Mouse (Mus musculus) C2C12 (cell line): Measurements from ENCODE around the gene Tpo.

Experiments used
- CEBPB ChIP-seq: IDR thresholded peaks from one replicate; pipeline ENCODE4 v1.6.1; 2011; ENCODE audit warnings: low read depth, mild to moderate bottlenecking, control low read depth, moderate library complexity
- CTCF ChIP-seq: IDR thresholded peaks from one replicate; pipeline ENCODE4 v1.5.1; 2011; ENCODE audit not compliant: control insufficient read depth, insufficient read depth, insufficient read length
- FOSL1 ChIP-seq: IDR thresholded peaks from one replicate; pipeline ENCODE4 v1.8.0; 2011; ENCODE audit warnings: mild to moderate bottlenecking, low read length; ENCODE audit not compliant: poor library complexity, insufficient read depth, severe bottlenecking
- MAX ChIP-seq: IDR thresholded peaks from one replicate; pipeline ENCODE4 v1.6.1; 2011; ENCODE audit warnings: mild to moderate bottlenecking, control low read depth
- MYOG ChIP-seq: IDR thresholded peaks from one replicate; pipeline ENCODE4 v1.6.1; 2011; ENCODE audit not compliant: control insufficient read depth, insufficient read length; ENCODE audit errors: extremely low read depth
- USF1 ChIP-seq: IDR thresholded peaks from one replicate; pipeline ENCODE4 v1.6.1; 2011; ENCODE audit warnings: low read depth, mild to moderate bottlenecking, control low read depth, moderate library complexity

GRCm38 (mm10) chr12:30109646-30110605 lies 22.5 kb downstream of the Tpo start:
- no peak for TF ChIP-seq CTCF
- no peak for TF ChIP-seq MAX
- TF ChIP-seq FOSL1, result no peak
- no peak for TF ChIP-seq USF1
- TF ChIP-seq MYOG, result no peak
- no peak for TF ChIP-seq CEBPB
